Mouse (Mus musculus) E14TG2a.4 (cell line): ENCODE measurements around the gene Map3k13.
"Not testable (repeated sequence)": the region's sequence is repeated elsewhere in the genome, so short reads cannot be mapped to it uniquely, and the experiment has no call there.

Source experiments
- CTCF ChIP-seq: conservative IDR thresholded peaks from 2 replicates; pipeline ENCODE4 v1.5.1; 2014; ENCODE audit warnings: low read length
- NANOG ChIP-seq: IDR thresholded peaks from 2 replicates; pipeline ENCODE4 v1.6.1; 2014; ENCODE audit warnings: borderline replicate concordance, low read length, mixed read lengths
- POU5F1 ChIP-seq: IDR thresholded peaks from 2 replicates; pipeline ENCODE4 v1.6.1; 2014; ENCODE audit warnings: low read length, borderline replicate concordance

- not testable (repeated sequence) for TF ChIP-seq CTCF, NANOG, POU5F1
These were observed 901 bp upstream of the Map3k13 start for GRCm38 (mm10) chr16:21793080-21793810.
